Mouse (Mus musculus): ENCODE measurements around the gene Epha6.
A peak's percentile ranks its signal among the peaks of the same experiment; 100 is the strongest.

- TF ChIP-seq CTCF (IDR thresholded peaks at IDR 0.05; ENCODE audit: extremely low read depth, insufficient read length, insufficient replicate concordance, low read depth, low read length) (peak; percentile 77; the same call in 1 of the 2 replicates), POLR2A (IDR thresholded peaks at IDR 0.05; ENCODE audit: low read depth, low read length) (no peak)
These were observed 921.9 kb downstream of the Epha6 start for GRCm38 (mm10) chr16:59683434-59683833.
